In genomic region chr2:91070076-91070800, GRCm38 (mm10) we compare ENCODE assay signal across 7 mouse cellular contexts. TPM values are rescaled to one million over a fixed set of nuclear protein-coding genes. Genes with fewer than 3 reads are reported as not detected.
DNase-seq lines count a peak whose midpoint lies in the region; ATAC-seq lines count a peak whose summit lies in the region.

Gene Slc39a13 (minus strand): TSS chr2:91070417.

- intact Hi-C loops in left cerebral cortex, postnatal 36 days (cut with DNase I): loop anchor here (1.0 kb wide), 1 partner anchor 31 kb away; no protein-coding TSS in a partner anchor

- peaks cover 13% of the 10 kb centered on the region for H3K4me1 ChIP-seq in intestine, embryonic 16.5 days (ENCODE audit: control insufficient read depth, insufficient read depth, low read length)
- peaks cover 18% of the 10 kb centered on the region for H3K4me1 ChIP-seq in midbrain, embryonic 11.5 days (ENCODE audit: control insufficient read depth, insufficient read depth, low read length)

- under 1% methylated on average over 65 of the region's 69 CpGs for WGBS in intestine, embryonic 16.5 days
- WGBS in midbrain, embryonic 11.5 days: under 1% methylated on average over 63 of the region's 69 CpGs

- peak within 1 kb of the TSS; percentile 78 for H3K9ac ChIP-seq in intestine, embryonic 16.5 days (ENCODE audit: low read depth, low read length)
- peak within 1 kb of the TSS; percentile 78 for H3K9ac ChIP-seq in midbrain, embryonic 11.5 days (ENCODE audit: low read length)

- H3K27me3 ChIP-seq in intestine, embryonic 16.5 days (replicated peaks; ENCODE audit: control insufficient read depth, insufficient read depth, low read length): no peaks in the 10 kb centered on the region
- H3K27me3 ChIP-seq in midbrain, embryonic 11.5 days (ENCODE audit: control insufficient read depth, insufficient read depth, low read length): no peaks in the 10 kb centered on the region

- DNase-seq in adrenal gland, adult 2 months: peak; percentile 98
- DNase-seq in embryo, embryonic 11.5 days (ENCODE audit: low read depth, low spot score): peak; percentile 89
- peak; percentile 97 to 98 for DNase-seq in gastrocnemius, postnatal 4 days (ENCODE audit: low spot score in 2 of 2)
- DNase-seq in left cerebral cortex, postnatal 36 days (ENCODE audit: low spot score in 2 of 2): peak; percentile 94 to 95
- peak; percentile 100 for DNase-seq in midbrain, embryonic 11.5 days (ENCODE audit: low spot score, missing footprints)
- DNase-seq in skeletal muscle tissue, adult 2 months (ENCODE audit: low read depth, low spot score): peak; percentile 96

- peak; percentile 97 for ATAC-seq in intestine, embryonic 16.5 days
- ATAC-seq in midbrain, embryonic 11.5 days (ENCODE audit: low FRiP score): peak; percentile 95

- peak within 1 kb of the TSS; percentile 71 for H3K4me3 ChIP-seq in intestine, embryonic 16.5 days (ENCODE audit: low read length)
- peak within 1 kb of the TSS; percentile 66 for H3K4me3 ChIP-seq in midbrain, embryonic 11.5 days (ENCODE audit: low read depth, low read length)

- peak within 1 kb of the TSS; percentile 94 for H3K4me2 ChIP-seq in intestine, embryonic 16.5 days (ENCODE audit: low read depth, low read length)
- peak within 1 kb of the TSS; percentile 65 for H3K4me2 ChIP-seq in midbrain, embryonic 11.5 days

- peak within 1 kb of the TSS; percentile 85 for H3K27ac ChIP-seq in intestine, embryonic 16.5 days (ENCODE audit: low read length)
- peak within 1 kb of the TSS; percentile 60 for H3K27ac ChIP-seq in midbrain, embryonic 11.5 days (ENCODE audit: low read depth, low read length)

- no peaks in the 10 kb centered on the region for H3K9me3 ChIP-seq in intestine, embryonic 16.5 days (ENCODE audit: control insufficient read depth, low read length)
- no peaks in the 10 kb centered on the region for H3K9me3 ChIP-seq in midbrain, embryonic 11.5 days (ENCODE audit: control insufficient read depth, low read length)

- no peaks in the 10 kb centered on the region for H3K36me3 ChIP-seq in intestine, embryonic 16.5 days (ENCODE audit: control insufficient read depth, insufficient read depth, low read length)
- no peaks in the 10 kb centered on the region for H3K36me3 ChIP-seq in midbrain, embryonic 11.5 days (ENCODE audit: control insufficient read depth, insufficient read depth, low read length)

RNA-seq across cellular contexts. Expression of gene Slc39a13, which starts in this region (rescaled TPM):
- total RNA-seq in adrenal gland, adult 2 months (2021): 10 to 100 TPM; 27.7 to 36.7 TPM
- polyA plus RNA-seq in adrenal gland, adult 2 months (2012; rRNA removed): 60.4 and 66.7 TPM in 2 replicates
- 10 to 100 TPM; 40.9 to 44.9 TPM for total RNA-seq in gastrocnemius, postnatal 4 days (2021)
- 30.2 and 32.3 TPM in 2 replicates for polyA plus RNA-seq in intestine, embryonic 16.5 days (2015; fragmentation: Nextera tagmentation; extraction: Ambion mirVana)
- 10 to 100 TPM; 27.6 to 36.6 TPM for total RNA-seq in left cerebral cortex, postnatal 36 days (2021)
- 16.6 and 18.9 TPM in 2 replicates for polyA plus RNA-seq in midbrain, embryonic 11.5 days (2014; fragmentation: Nextera tagmentation; extraction: Ambion mirVana)

Comparison
In these comparisons a context has a peak if more than half of its experiments do, and no peak if none do; other contexts are left out.
1. Peak in every context shown above with its lines: DNase-seq, ATAC-seq, H3K4me3 ChIP-seq and H3K27ac ChIP-seq.